Mouse (Mus musculus) liver, embryonic 15.5 days (tissue): ENCODE data around the gene Tmem59. TPM values are rescaled to one million over a fixed set of nuclear protein-coding genes. Genes with fewer than 3 reads are reported as not detected.
A peak's percentile ranks its signal among the peaks of the same experiment; 100 is the strongest.

Source experiments
- ATAC-seq: fragments of 200-750 bp; cut with Nextera tagmentation; 2 replicates; pipeline ENCODE4 v1.8.0; 2017; ENCODE audit warnings: moderate number of reproducible peaks, mild to moderate bottlenecking, moderate library complexity; ENCODE audit not compliant: insufficient read depth
- H3K27ac ChIP-seq: fragments of 300-500 bp; sonication (generic); replicated peaks from 2 replicates; pipeline ENCODE4 v1.5.1; 2015; ENCODE audit warnings: mild to moderate bottlenecking, inconsistent platforms
- H3K27me3 ChIP-seq: fragments of 300-500 bp; sonication (generic); 2 replicates; pipeline ENCODE4 v1.6.1; 2015; ENCODE audit warnings: mild to moderate bottlenecking, inconsistent platforms
- H3K36me3 ChIP-seq: fragments of 300-500 bp; sonication (generic); replicated peaks from 2 replicates; pipeline ENCODE4 v1.6.1; 2015; ENCODE audit warnings: moderate library complexity, mild to moderate bottlenecking, inconsistent platforms
- H3K4me1 ChIP-seq: fragments of 300-500 bp; sonication (generic); replicated peaks from 2 replicates; pipeline ENCODE4 v1.6.1; 2015; ENCODE audit warnings: inconsistent platforms
- H3K4me2 ChIP-seq: fragments of 300-500 bp; sonication (generic); 2 replicates; pipeline ENCODE4 v1.6.1; 2015; ENCODE audit warnings: moderate library complexity, mild to moderate bottlenecking, inconsistent platforms
- H3K4me3 ChIP-seq: fragments of 300-500 bp; sonication (generic); replicated peaks from 2 replicates; pipeline ENCODE4 v1.5.1; 2015; ENCODE audit warnings: mild to moderate bottlenecking, inconsistent platforms
- H3K9ac ChIP-seq: fragments of 300-500 bp; sonication (generic); 2 replicates; pipeline ENCODE4 v1.6.1; 2015; ENCODE audit warnings: moderate library complexity, mild to moderate bottlenecking, inconsistent platforms
- H3K9me3 ChIP-seq: fragments of 300-500 bp; sonication (generic); replicated peaks from 2 replicates; pipeline ENCODE4 v1.6.1; 2016; ENCODE audit warnings: inconsistent platforms
- WGBS: fragments of 180-500 bp; shearing (Covaris S2); methylation state at CpG from one replicate; pipeline ENCODE4 v1.1.7; 2015; ENCODE audit warnings: mixed read lengths; ENCODE audit not compliant: insufficient replicate concordance; 5-methylcytosine and 5-hydroxymethylcytosine counted together
- polyA plus RNA-seq: library from polyadenylated mRNA; unstranded; fragments of >200 nt; fragmentation: Nextera tagmentation; extraction: Ambion mirVana; gene quantifications from 2 replicates; pipeline ENCODE4 v1.2.1, GENCODE M21; 2015

The Tmem59 gene
- polyA plus RNA-seq, 1 experiment from 2014 or later = 178 TPM

DNA sequence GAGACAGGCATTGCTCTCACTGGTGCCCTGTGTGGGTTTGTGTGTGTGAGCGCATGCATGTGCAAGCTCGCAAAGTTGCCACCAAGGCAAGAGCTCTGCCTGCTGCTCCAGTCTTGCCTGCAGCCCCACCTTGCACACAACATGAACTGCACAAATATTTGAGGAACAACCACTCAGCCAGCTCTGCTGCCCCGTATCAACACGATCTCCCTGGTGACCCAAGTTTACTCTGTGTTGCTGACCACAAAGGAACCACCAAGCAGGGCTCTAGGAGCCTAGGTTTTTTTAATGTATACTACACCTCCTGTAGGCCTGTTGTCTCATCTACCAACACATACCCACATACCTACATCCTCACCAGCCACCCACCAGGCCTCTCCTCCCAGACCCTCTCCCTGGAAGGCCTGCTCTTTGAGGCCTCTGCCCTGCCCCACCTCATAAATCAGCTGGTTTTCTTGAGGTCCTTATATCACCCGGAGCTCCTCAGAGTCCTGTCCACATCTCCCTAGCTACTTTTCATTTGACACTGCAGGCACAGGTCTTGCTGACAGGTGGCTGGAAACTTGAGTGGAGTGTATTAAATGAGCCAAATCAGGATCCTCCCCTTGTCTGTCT lies 32.4 kb downstream of the Tmem59 start:
- peak; percentile 44; the same call in 1 of the 2 replicates for ATAC-seq
- H3K4me3 ChIP-seq = no peak overlapping the region
- 21% methylated on average over 5 of the region's 5 CpGs for WGBS
- H3K4me1 ChIP-seq = peaks cover 13% of the 10 kb centered on the region
- H3K27me3 ChIP-seq = no peaks in the 10 kb centered on the region
- H3K27ac ChIP-seq = no peak overlapping the region
- no peak overlapping the region for H3K9ac ChIP-seq
- peaks cover 14% of the 10 kb centered on the region for H3K36me3 ChIP-seq
- H3K9me3 ChIP-seq = no peaks in the 10 kb centered on the region
- H3K4me2 ChIP-seq = no peak overlapping the region

DNA sequence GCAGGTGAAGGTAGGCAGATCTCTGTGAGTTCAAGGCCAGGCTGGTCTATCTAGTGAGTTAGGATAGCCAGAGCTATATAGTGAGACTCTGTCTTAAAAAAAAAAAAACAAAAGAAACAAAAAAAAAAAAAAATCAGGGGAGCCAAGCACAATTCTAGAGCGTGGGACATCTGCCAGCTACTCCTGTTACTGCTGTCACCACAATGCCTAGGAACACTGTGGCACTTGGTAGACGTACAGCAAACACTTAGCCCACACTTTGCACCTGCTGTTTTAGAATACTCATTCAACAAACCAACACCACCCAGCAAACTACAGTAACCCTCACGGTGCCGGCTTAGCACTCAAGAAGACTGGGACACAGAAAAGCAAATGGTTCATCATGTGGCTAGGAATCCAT lies 33.3 kb downstream of the Tmem59 start:
- Histone ChIP-seq H3K27me3 (no peaks in the 10 kb centered on the region), H3K9ac (no peak overlapping the region), H3K4me2 (no peak overlapping the region), H3K4me3 (no peak overlapping the region), H3K36me3 (peaks cover 8% of the 10 kb centered on the region; the same call in 1 of the 2 replicates), H3K4me1 (peaks cover 15% of the 10 kb centered on the region), H3K9me3 (no peaks in the 10 kb centered on the region), H3K27ac (no peak overlapping the region)
- 73% methylated on average over 4 of the region's 4 CpGs for WGBS
- no peak for ATAC-seq

GRCm38 (mm10) chr4:107211936-107212335 lies 33.7 kb downstream of the Tmem59 start:
- no peak overlapping the region for H3K9ac ChIP-seq
- no peak for ATAC-seq
- H3K36me3 ChIP-seq = peaks cover 3% of the 10 kb centered on the region; the same call in 1 of the 2 replicates
- no peak overlapping the region for H3K4me3 ChIP-seq
- H3K27me3 ChIP-seq = no peaks in the 10 kb centered on the region
- 57% methylated on average over 5 of the region's 5 CpGs for WGBS
- H3K9me3 ChIP-seq = no peaks in the 10 kb centered on the region
- H3K27ac ChIP-seq = no peak overlapping the region
- peaks cover 20% of the 10 kb centered on the region for H3K4me1 ChIP-seq
- no peak overlapping the region for H3K4me2 ChIP-seq

DNA sequence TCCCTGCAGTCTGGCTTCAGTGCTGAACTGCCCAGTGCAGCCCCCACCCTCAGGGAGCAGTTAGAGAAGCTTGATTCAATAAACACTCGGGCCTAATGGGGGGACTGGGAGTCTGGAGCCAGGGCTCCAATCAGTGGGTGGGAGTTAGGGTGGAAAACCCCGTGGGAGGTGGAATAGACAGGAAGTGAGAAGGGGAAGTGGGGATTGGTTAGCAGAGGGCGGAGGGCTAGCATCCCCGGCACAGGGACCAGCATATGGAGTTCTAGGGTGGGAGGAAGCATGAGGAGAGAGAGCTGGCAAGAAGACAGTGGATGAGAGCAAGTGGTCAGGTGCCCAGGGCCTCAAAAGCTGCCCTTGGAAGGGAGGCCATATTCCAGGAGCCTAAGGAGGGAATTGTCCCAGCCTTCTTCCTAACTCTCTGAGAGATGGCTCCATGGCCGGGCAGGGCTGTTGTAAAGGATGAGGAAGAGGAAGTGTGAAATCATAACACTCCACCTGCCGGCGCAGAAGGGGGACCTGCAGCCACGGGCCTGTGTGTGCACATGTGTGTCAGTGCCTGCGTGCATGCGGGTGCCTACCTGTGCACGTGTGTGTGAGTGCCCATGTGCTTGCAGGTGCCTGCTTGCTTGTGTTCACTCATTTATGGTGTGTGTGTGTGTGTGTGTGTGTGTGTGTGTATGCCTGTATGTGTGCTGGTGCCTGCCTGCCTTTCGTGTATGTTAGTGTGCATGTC lies 35.2 kb downstream of the Tmem59 start:
- no peaks in the 10 kb centered on the region for H3K9me3 ChIP-seq
- no peaks in the 10 kb centered on the region for H3K27me3 ChIP-seq
- no peak overlapping the region for H3K9ac ChIP-seq
- H3K4me1 ChIP-seq = peaks cover 35% of the 10 kb centered on the region
- H3K4me3 ChIP-seq = no peak overlapping the region
- no peak for ATAC-seq
- no peaks in the 10 kb centered on the region for H3K36me3 ChIP-seq
- no peak overlapping the region for H3K4me2 ChIP-seq
- H3K27ac ChIP-seq = no peak overlapping the region
- WGBS = 53% methylated on average over 12 of the region's 12 CpGs

DNA sequence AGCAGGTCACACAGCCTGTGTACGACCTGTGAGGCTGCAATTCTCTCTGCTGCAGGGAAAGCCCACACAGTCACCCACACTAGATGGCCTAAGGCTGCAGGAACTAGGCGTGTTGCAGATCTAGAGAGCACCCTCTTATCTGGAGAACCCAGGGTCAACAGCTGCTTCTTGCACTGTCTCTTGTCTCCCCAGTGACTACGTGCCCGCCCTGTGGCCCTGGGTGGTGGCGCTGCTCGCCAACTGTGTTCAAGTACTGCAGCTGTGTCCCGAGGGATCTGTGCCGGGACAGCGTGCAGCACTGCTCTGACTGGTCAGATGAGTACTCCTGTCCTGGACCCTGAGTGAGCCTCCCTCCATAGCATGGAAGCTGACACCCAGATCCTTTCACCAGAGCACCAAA lies 39.4 kb downstream of the Tmem59 start:
- Histone ChIP-seq H3K27me3 (no peaks in the 10 kb centered on the region), H3K4me1 (peaks cover 41% of the 10 kb centered on the region), H3K9ac (peak overlapping the region; percentile 39; the same call in 1 of the 2 replicates), H3K36me3 (no peaks in the 10 kb centered on the region), H3K9me3 (no peaks in the 10 kb centered on the region), H3K4me3 (no peak overlapping the region), H3K4me2 (peak overlapping the region; percentile 61), H3K27ac (peak overlapping the region; percentile 82)
- WGBS = 20% methylated on average over 9 of the region's 9 CpGs
- peak; percentile 99 for ATAC-seq

GRCm38 (mm10) chr4:107221524-107221923 lies 43.3 kb downstream of the Tmem59 start:
- Histone ChIP-seq H3K9me3 (no peaks in the 10 kb centered on the region), H3K4me1 (peaks cover 49% of the 10 kb centered on the region), H3K9ac (no peak overlapping the region), H3K4me2 (no peak overlapping the region), H3K36me3 (no peaks in the 10 kb centered on the region), H3K27me3 (no peaks in the 10 kb centered on the region), H3K27ac (no peak overlapping the region), H3K4me3 (no peak overlapping the region)
- ATAC-seq = no peak
- WGBS = 74% methylated on average over 5 of the region's 5 CpGs

DNA sequence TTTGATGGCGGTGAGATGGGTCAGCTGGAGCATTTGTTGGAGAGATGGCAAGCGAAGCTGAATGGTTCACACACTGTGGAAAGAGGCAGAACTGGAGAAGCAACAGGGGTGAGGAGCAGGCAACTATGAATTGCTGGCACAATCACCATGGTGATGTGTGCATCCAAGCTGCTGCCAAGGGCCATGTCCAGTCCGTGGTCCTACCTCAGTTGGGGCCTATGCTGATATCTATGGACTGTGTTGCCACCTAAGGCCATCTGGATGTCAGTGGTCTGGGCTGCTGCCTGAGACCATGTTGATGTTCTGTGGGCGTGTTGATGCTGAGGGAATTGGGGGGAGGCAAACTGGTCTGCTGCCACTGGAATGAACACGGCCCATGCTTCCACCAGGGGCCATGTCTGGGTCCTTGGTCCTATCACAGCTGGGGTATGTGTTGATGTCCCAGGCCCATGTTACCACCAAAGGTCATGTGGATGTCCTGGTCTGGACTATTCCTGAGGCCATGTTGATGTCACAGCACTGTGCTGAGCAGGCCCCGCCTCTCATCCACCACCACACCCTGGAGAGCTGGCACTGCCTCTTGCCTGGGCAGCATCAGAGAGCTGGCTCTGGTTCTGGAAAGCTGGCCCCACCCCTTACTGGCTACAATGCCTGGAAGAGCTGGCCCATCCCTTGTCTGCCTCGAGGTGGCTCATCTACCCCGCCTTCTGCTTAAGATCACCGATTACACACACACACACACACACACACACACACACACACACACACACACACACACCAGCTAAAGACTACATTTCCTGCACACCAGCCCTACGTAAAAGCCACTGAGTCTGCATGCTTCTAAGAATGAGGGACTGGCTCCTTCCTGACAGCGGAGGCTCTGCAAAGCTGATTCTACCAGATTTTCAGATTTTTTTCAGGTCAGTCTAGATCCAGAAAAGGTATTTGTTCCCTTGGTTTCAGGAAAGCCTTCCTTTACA lies 45.3 kb downstream of the Tmem59 start:
- Histone ChIP-seq H3K4me2 (no peak overlapping the region), H3K4me3 (no peak overlapping the region), H3K27ac (no peak overlapping the region), H3K9ac (no peak overlapping the region), H3K36me3 (no peaks in the 10 kb centered on the region), H3K4me1 (peaks cover 29% of the 10 kb centered on the region), H3K9me3 (no peaks in the 10 kb centered on the region), H3K27me3 (no peaks in the 10 kb centered on the region)
- peak; percentile 61; the same call in 1 of the 2 replicates for ATAC-seq
- 64% methylated on average over 11 of the region's 11 CpGs for WGBS

GRCm38 (mm10) chr4:107226313-107226712 lies 48.1 kb downstream of the Tmem59 start:
- Histone ChIP-seq H3K4me2 (no peak overlapping the region), H3K9me3 (no peaks in the 10 kb centered on the region), H3K4me3 (no peak overlapping the region), H3K4me1 (peaks cover 18% of the 10 kb centered on the region), H3K27me3 (no peaks in the 10 kb centered on the region), H3K27ac (no peak overlapping the region), H3K9ac (no peak overlapping the region), H3K36me3 (no peaks in the 10 kb centered on the region)
- ATAC-seq = no peak
- 28% methylated on average over 2 of the region's 2 CpGs for WGBS

GRCm38 (mm10) chr4:107232219-107232618 lies 54.0 kb downstream of the Tmem59 start:
- Histone ChIP-seq H3K4me2 (no peak overlapping the region), H3K36me3 (peaks cover 37% of the 10 kb centered on the region), H3K9ac (no peak overlapping the region), H3K27me3 (no peaks in the 10 kb centered on the region), H3K4me3 (no peak overlapping the region), H3K9me3 (no peaks in the 10 kb centered on the region), H3K4me1 (peaks cover 4% of the 10 kb centered on the region; the same call in 1 of the 2 replicates), H3K27ac (no peak overlapping the region)
- WGBS = 72% methylated on average over 3 of the region's 3 CpGs
- ATAC-seq = no peak

GRCm38 (mm10) chr4:107238253-107238652 lies 60.1 kb downstream of the Tmem59 start:
- WGBS = 76% methylated on average over 2 of the region's 2 CpGs
- Histone ChIP-seq H3K4me1 (no peaks in the 10 kb centered on the region), H3K9me3 (no peaks in the 10 kb centered on the region), H3K27me3 (no peaks in the 10 kb centered on the region), H3K4me2 (no peak overlapping the region), H3K36me3 (peaks cover 48% of the 10 kb centered on the region), H3K27ac (no peak overlapping the region), H3K9ac (no peak overlapping the region), H3K4me3 (no peak overlapping the region)
- no peak for ATAC-seq

DNA sequence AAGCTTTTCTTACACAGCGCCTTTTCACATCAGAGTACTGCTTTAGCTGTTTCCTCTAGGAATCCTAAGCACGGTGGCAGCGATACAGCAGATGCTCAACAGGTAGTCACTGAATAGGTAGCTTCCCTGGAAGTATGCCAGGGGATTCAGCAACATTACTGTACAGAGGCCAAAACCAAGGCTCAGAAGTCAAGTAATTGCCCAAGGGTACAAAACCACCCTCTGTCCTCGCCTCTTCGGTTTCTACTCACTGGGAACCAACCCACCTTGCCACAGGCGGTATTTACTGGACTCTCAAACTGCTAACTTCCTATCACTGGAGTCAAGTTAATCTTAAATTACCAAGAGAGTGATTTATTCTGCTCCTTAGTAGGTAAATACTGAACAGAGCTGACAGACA lies 62.0 kb downstream of the Tmem59 start:
- Histone ChIP-seq H3K4me2 (no peak overlapping the region), H3K36me3 (peaks cover 31% of the 10 kb centered on the region), H3K27ac (no peak overlapping the region), H3K4me1 (peaks cover 5% of the 10 kb centered on the region; the same call in 1 of the 2 replicates), H3K4me3 (no peak overlapping the region), H3K27me3 (no peaks in the 10 kb centered on the region), H3K9me3 (no peaks in the 10 kb centered on the region), H3K9ac (no peak overlapping the region)
- ATAC-seq = no peak
- 85% methylated on average over 6 of the region's 6 CpGs for WGBS
